Mouse (Mus musculus): ENCODE measurements around the gene Adcy9.

DNA sequence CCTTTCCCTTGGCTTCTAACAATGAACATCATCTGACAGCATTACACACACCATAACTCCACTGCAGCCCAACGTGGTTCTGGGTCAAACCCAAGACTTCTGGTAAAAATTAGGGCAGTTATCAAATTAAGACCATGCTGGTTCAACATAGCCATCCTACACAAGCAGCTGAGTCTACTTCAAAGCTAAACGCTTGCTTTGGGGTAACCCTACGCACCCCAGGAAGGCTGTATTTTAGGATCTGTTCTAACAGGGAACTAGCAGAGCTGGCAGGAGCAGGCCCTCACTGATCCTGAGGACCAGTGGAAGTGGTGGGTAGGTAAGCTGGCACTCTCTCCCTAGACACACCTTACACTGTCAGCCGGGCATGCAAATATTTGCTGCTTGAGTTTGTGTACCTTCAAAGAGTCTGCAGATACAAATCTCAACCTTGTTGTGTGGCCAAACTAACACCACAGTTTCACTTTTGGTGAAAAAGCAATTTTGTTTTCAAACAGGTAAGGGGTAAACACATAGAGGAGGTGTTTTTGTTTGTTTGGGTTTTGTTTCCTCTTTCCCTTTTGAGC lies 36.7 kb downstream of the Adcy9 start:
- TF ChIP-seq CTCF (IDR thresholded peaks at IDR 0.05; ENCODE audit: low read depth, low read length) = no peak
- no peak for TF ChIP-seq POLR2A (IDR thresholded peaks at IDR 0.05; ENCODE audit: extremely low read depth, insufficient read depth, low read length)
